Mouse (Mus musculus): ENCODE measurements at regions not wholly inside any gene's neighbourhood (a gene's known extent, or its start where the extent isn't known, plus 50 kb on each side); places are given as distances from the start of the nearest gene placed in this dataset.

GRCm38 (mm10) chr12:109925866-109926265 is 325.7 kb upstream of the Rtl1 start:
- H3K4me3 ChIP-seq = no peak overlapping the region
- no peak overlapping the region for H3K27ac ChIP-seq
- no peaks in the 10 kb centered on the region for H3K4me1 ChIP-seq (replicated peaks)
- H3K27me3 ChIP-seq = no peaks in the 10 kb centered on the region
- H3K4me2 ChIP-seq = no peak overlapping the region
- 66% methylated on average over 6 of the region's 6 CpGs for WGBS
- H3K9me3 ChIP-seq (replicated peaks) = no peaks in the 10 kb centered on the region
- H3K9ac ChIP-seq = no peak overlapping the region
- no peaks in the 10 kb centered on the region for H3K36me3 ChIP-seq
- no peak for ATAC-seq (replicated peaks; ENCODE audit: insufficient number of reproducible peaks, insufficient read depth, low FRiP score, low read depth)

GRCm38 (mm10) chr12:109926643-109927042 is 326.5 kb upstream of the Rtl1 start:
- no peaks in the 10 kb centered on the region for H3K36me3 ChIP-seq
- no peaks in the 10 kb centered on the region for H3K9me3 ChIP-seq (replicated peaks)
- no peak for ATAC-seq (replicated peaks; ENCODE audit: insufficient number of reproducible peaks, insufficient read depth, low FRiP score, low read depth)
- H3K4me2 ChIP-seq = no peak overlapping the region
- no peaks in the 10 kb centered on the region for H3K27me3 ChIP-seq
- no peaks in the 10 kb centered on the region for H3K4me1 ChIP-seq (replicated peaks)
- no peak overlapping the region for H3K27ac ChIP-seq
- 48% methylated on average over 12 of the region's 12 CpGs for WGBS
- H3K4me3 ChIP-seq = no peak overlapping the region
- H3K9ac ChIP-seq = no peak overlapping the region

GRCm38 (mm10) chr12:109946179-109946578 is 332.7 kb upstream of the Dio3 start:
- Histone ChIP-seq H3K36me3 (no peaks in the 10 kb centered on the region), H3K9me3 (replicated peaks) (no peaks in the 10 kb centered on the region), H3K4me2 (no peak overlapping the region), H3K27ac (no peak overlapping the region), H3K27me3 (peaks cover 6% of the 10 kb centered on the region; the same call in 1 of the 2 replicates), H3K4me1 (replicated peaks) (no peaks in the 10 kb centered on the region; the same call in 1 of the 2 replicates), H3K9ac (no peak overlapping the region), H3K4me3 (no peak overlapping the region)
- 75% methylated on average over 3 of the region's 3 CpGs for WGBS
- no peak for ATAC-seq (replicated peaks; ENCODE audit: insufficient number of reproducible peaks, insufficient read depth, low FRiP score, low read depth)

GRCm38 (mm10) chr12:109946936-109947335 is 331.9 kb upstream of the Dio3 start:
- Histone ChIP-seq H3K9me3 (replicated peaks) (no peaks in the 10 kb centered on the region), H3K27me3 (peaks cover 6% of the 10 kb centered on the region; the same call in 1 of the 2 replicates), H3K4me2 (no peak overlapping the region), H3K27ac (no peak overlapping the region), H3K4me1 (replicated peaks) (peaks cover 7% of the 10 kb centered on the region; the same call in 1 of the 2 replicates), H3K4me3 (no peak overlapping the region), H3K36me3 (no peaks in the 10 kb centered on the region), H3K9ac (no peak overlapping the region)
- WGBS = 45% methylated on average over 1 of the region's 1 CpGs
- ATAC-seq (replicated peaks; ENCODE audit: insufficient number of reproducible peaks, insufficient read depth, low FRiP score, low read depth) = no peak

- H3K4me2 ChIP-seq = no peak overlapping the region
- H3K36me3 ChIP-seq = no peaks in the 10 kb centered on the region
- H3K4me3 ChIP-seq = no peak overlapping the region
- H3K27ac ChIP-seq = no peak overlapping the region
- H3K9me3 ChIP-seq (replicated peaks) = no peaks in the 10 kb centered on the region
- H3K27me3 ChIP-seq = peaks cover 6% of the 10 kb centered on the region; the same call in 1 of the 2 replicates
- H3K9ac ChIP-seq = no peak overlapping the region
- ATAC-seq (replicated peaks; ENCODE audit: insufficient number of reproducible peaks, insufficient read depth, low FRiP score, low read depth) = no peak
- WGBS = 55% methylated on average over 7 of the region's 7 CpGs
- peaks cover 7% of the 10 kb centered on the region; the same call in 1 of the 2 replicates for H3K4me1 ChIP-seq (replicated peaks)
These were observed 330.9 kb upstream of the Dio3 start for GRCm38 (mm10) chr12:109947886-109948433.

- Histone ChIP-seq H3K4me2 (no peak overlapping the region), H3K4me1 (replicated peaks) (peaks cover 7% of the 10 kb centered on the region; the same call in 1 of the 2 replicates), H3K9ac (no peak overlapping the region), H3K27ac (no peak overlapping the region), H3K36me3 (no peaks in the 10 kb centered on the region), H3K4me3 (no peak overlapping the region), H3K27me3 (peaks cover 6% of the 10 kb centered on the region; the same call in 1 of the 2 replicates), H3K9me3 (replicated peaks) (no peaks in the 10 kb centered on the region)
- ATAC-seq (replicated peaks; ENCODE audit: insufficient number of reproducible peaks, insufficient read depth, low FRiP score, low read depth) = no peak
- 47% methylated on average over 16 of the region's 16 CpGs for WGBS
These were observed 330.4 kb upstream of the Dio3 start for GRCm38 (mm10) chr12:109948434-109948984.

GRCm38 (mm10) chr12:109949231-109949965 is 329.5 kb upstream of the Dio3 start:
- 72% methylated on average over 17 of the region's 17 CpGs for WGBS
- ATAC-seq (replicated peaks; ENCODE audit: insufficient number of reproducible peaks, insufficient read depth, low FRiP score, low read depth) = no peak
- Histone ChIP-seq H3K4me2 (no peak overlapping the region), H3K4me3 (no peak overlapping the region), H3K27ac (no peak overlapping the region), H3K9ac (no peak overlapping the region), H3K27me3 (peaks cover 6% of the 10 kb centered on the region; the same call in 1 of the 2 replicates), H3K4me1 (replicated peaks) (peaks cover 7% of the 10 kb centered on the region; the same call in 1 of the 2 replicates), H3K9me3 (replicated peaks) (no peaks in the 10 kb centered on the region), H3K36me3 (no peaks in the 10 kb centered on the region)

GRCm38 (mm10) chr12:109950632-109951031 is 328.2 kb upstream of the Dio3 start:
- H3K27ac ChIP-seq = no peak overlapping the region
- 49% methylated on average over 6 of the region's 6 CpGs for WGBS
- ATAC-seq (replicated peaks; ENCODE audit: insufficient number of reproducible peaks, insufficient read depth, low FRiP score, low read depth) = no peak

GRCm38 (mm10) chr12:109951473-109951872 is 327.4 kb upstream of the Dio3 start:
- ATAC-seq (replicated peaks; ENCODE audit: insufficient number of reproducible peaks, insufficient read depth, low FRiP score, low read depth) = no peak
- H3K27me3 ChIP-seq = peaks cover 6% of the 10 kb centered on the region; the same call in 1 of the 2 replicates
- peaks cover 7% of the 10 kb centered on the region; the same call in 1 of the 2 replicates for H3K4me1 ChIP-seq (replicated peaks)
- H3K4me3 ChIP-seq = no peak overlapping the region
- 83% methylated on average over 12 of the region's 12 CpGs for WGBS
- no peak overlapping the region for H3K4me2 ChIP-seq
- no peaks in the 10 kb centered on the region for H3K36me3 ChIP-seq
- H3K9me3 ChIP-seq (replicated peaks) = no peaks in the 10 kb centered on the region
- no peak overlapping the region for H3K27ac ChIP-seq
- H3K9ac ChIP-seq = no peak overlapping the region

More at GRCm38 (mm10) chr12:109950632-109951031, 328.2 kb upstream of the Dio3 start:
- Histone ChIP-seq H3K4me2 (no peak overlapping the region), H3K27me3 (peaks cover 6% of the 10 kb centered on the region; the same call in 1 of the 2 replicates), H3K9ac (no peak overlapping the region), H3K36me3 (no peaks in the 10 kb centered on the region), H3K4me1 (replicated peaks) (peaks cover 7% of the 10 kb centered on the region; the same call in 1 of the 2 replicates), H3K9me3 (replicated peaks) (no peaks in the 10 kb centered on the region), H3K4me3 (no peak overlapping the region)

- Histone ChIP-seq H3K4me3 (no peak overlapping the region), H3K4me2 (no peak overlapping the region), H3K27ac (no peak overlapping the region), H3K9me3 (replicated peaks) (no peaks in the 10 kb centered on the region), H3K4me1 (replicated peaks) (peaks cover 7% of the 10 kb centered on the region; the same call in 1 of the 2 replicates), H3K36me3 (no peaks in the 10 kb centered on the region), H3K27me3 (peaks cover 6% of the 10 kb centered on the region; the same call in 1 of the 2 replicates), H3K9ac (no peak overlapping the region)
- 48% methylated on average over 10 of the region's 10 CpGs for WGBS
- peak; percentile 28; the same call in 1 of the 2 replicates for ATAC-seq (replicated peaks; ENCODE audit: insufficient number of reproducible peaks, insufficient read depth, low FRiP score, low read depth)
These were observed 326.9 kb upstream of the Dio3 start for GRCm38 (mm10) chr12:109951884-109952456.

GRCm38 (mm10) chr12:109952933-109953332 is 325.9 kb upstream of the Dio3 start:
- Histone ChIP-seq H3K27ac (no peak overlapping the region), H3K9me3 (replicated peaks) (no peaks in the 10 kb centered on the region)
- WGBS = 67% methylated on average over 3 of the region's 3 CpGs

More at GRCm38 (mm10) chr12:109952933-109953332, 325.9 kb upstream of the Dio3 start:
- peaks cover 4% of the 10 kb centered on the region; the same call in 1 of the 2 replicates for H3K27me3 ChIP-seq
- no peak overlapping the region for H3K4me2 ChIP-seq
- H3K36me3 ChIP-seq = no peaks in the 10 kb centered on the region
- no peak for ATAC-seq (replicated peaks; ENCODE audit: insufficient number of reproducible peaks, insufficient read depth, low FRiP score, low read depth)
- peaks cover 7% of the 10 kb centered on the region; the same call in 1 of the 2 replicates for H3K4me1 ChIP-seq (replicated peaks)
- no peak overlapping the region for H3K4me3 ChIP-seq
- H3K9ac ChIP-seq = no peak overlapping the region

Data from heart, embryonic 15.5 days (tissue).